Mouse (Mus musculus) kidney, postnatal 0 days (tissue): Measurements from ENCODE around the gene Pomp. TPM values are rescaled to one million over a fixed set of nuclear protein-coding genes. Genes with fewer than 3 reads are reported as not detected.
"Not testable (repeated sequence)": the region's sequence is repeated elsewhere in the genome, so short reads cannot be mapped to it uniquely, and the experiment has no call there.

Source experiments
- ATAC-seq: fragments of 200-750 bp; cut with Nextera tagmentation; replicated peaks from 2 replicates; pipeline ENCODE4 v1.8.0; 2017; ENCODE audit warnings: low read depth, moderate number of reproducible peaks, moderate TSS enrichment, moderate library complexity; ENCODE audit not compliant: low FRiP score
- DNase-seq: peaks from one replicate; pipeline ENCODE4 v3.0.0-alpha.2; 2016; ENCODE audit warnings: low spot score
- H3K27ac ChIP-seq: fragments of 300-500 bp; sonication (generic); 2 replicates; pipeline ENCODE4 v1.5.1; 2014; ENCODE audit warnings: mild to moderate bottlenecking
- H3K27me3 ChIP-seq: fragments of 300-500 bp; sonication (generic); 2 replicates; pipeline ENCODE4 v1.6.1; 2014; ENCODE audit warnings: low read length, mixed read lengths; ENCODE audit not compliant: insufficient read depth
- H3K36me3 ChIP-seq: fragments of 300-500 bp; sonication (generic); 2 replicates; pipeline ENCODE4 v1.6.1; 2014; ENCODE audit warnings: low read length, mixed read lengths; ENCODE audit not compliant: insufficient read depth
- H3K4me1 ChIP-seq: fragments of 300-500 bp; sonication (generic); replicated peaks from 2 replicates; pipeline ENCODE4 v1.6.1; 2014; ENCODE audit warnings: antibody characterized with exemption, low read length, mixed read lengths; ENCODE audit not compliant: insufficient read depth
- H3K4me2 ChIP-seq: fragments of 300-500 bp; sonication (generic); 2 replicates; pipeline ENCODE4 v1.6.1; 2014; ENCODE audit warnings: mild to moderate bottlenecking, low read length, moderate library complexity, mixed read lengths
- H3K4me3 ChIP-seq: fragments of 300-500 bp; sonication (generic); replicated peaks from 2 replicates; pipeline ENCODE4 v1.5.1; 2014; ENCODE audit warnings: low read depth, low read length
- H3K9ac ChIP-seq: fragments of 300-500 bp; sonication (generic); 2 replicates; pipeline ENCODE4 v1.6.1; 2014; ENCODE audit warnings: low read depth, low read length
- H3K9me3 ChIP-seq: fragments of 300-500 bp; sonication (generic); replicated peaks from 2 replicates; pipeline ENCODE4 v1.6.1; 2016; ENCODE audit warnings: low read length, inconsistent platforms, mixed read lengths
- CTCF ChIP-seq: IDR thresholded peaks from 2 replicates; pipeline ENCODE4 v1.5.1; 2016; ENCODE audit warnings: antibody characterized with exemption, low read depth, mild to moderate bottlenecking, moderate library complexity
- WGBS: fragments of 180-500 bp; shearing (Covaris S2); extraction: QIAGEN DNeasy Blood & Tissue Kit; methylation state at CpG from one replicate; pipeline ENCODE4 v1.1.7; 2014; 5-methylcytosine and 5-hydroxymethylcytosine counted together
- polyA plus RNA-seq: library from polyadenylated mRNA; unstranded; fragments of >200 nt; fragmentation: Nextera tagmentation; extraction: Ambion mirVana; gene quantifications from 2 replicates; pipeline ENCODE4 v1.2.1, GENCODE M21; 2015

The Pomp gene
- polyA plus RNA-seq, 1 experiment from 2014 or later = 525 TPM

- Histone ChIP-seq H3K4me1 (no peaks in the 10 kb centered on the region), H3K4me2 (peak overlapping the region; percentile 98), H3K9ac (no peak overlapping the region), H3K27me3 (no peaks in the 10 kb centered on the region), H3K27ac (no peak overlapping the region), H3K4me3 (no peak overlapping the region), H3K36me3 (no peaks in the 10 kb centered on the region), H3K9me3 (no peaks in the 10 kb centered on the region)
- WGBS = 25% methylated on average over 16 of the region's 16 CpGs
- ATAC-seq (no peak), DNase-seq (peak; percentile 12)
- TF ChIP-seq CTCF = no peak
Observed at GRCm38 (mm10) chr5:147895436-147896198, 35.4 kb downstream of the Pomp start.

DNA sequence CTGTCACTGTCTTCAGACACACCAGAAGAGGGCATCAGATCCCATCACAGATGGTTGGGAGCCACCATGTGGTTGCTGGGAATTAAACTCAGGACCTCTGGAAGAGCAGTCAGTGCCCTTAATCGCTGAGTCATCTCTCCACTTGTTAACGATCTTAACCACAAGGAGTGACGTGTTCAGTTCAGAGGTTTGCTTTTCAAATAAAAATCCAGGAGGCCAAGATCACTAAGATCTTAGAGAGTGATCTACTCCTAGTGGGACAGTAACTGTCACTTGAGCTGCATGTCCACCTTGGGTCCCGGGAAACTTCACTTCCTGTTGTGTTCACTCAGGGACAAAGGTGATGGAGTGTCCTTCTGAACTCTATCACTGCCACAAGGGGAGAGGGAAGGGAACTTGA is 36.2 kb downstream of the Pomp start:
- H3K9ac ChIP-seq, H3K9me3 ChIP-seq, H3K27me3 ChIP-seq, ATAC-seq, H3K27ac ChIP-seq, H3K4me2 ChIP-seq, H3K36me3 ChIP-seq, DNase-seq, H3K4me1 ChIP-seq, H3K4me3 ChIP-seq: not testable (repeated sequence)
- WGBS = 65% methylated on average over 4 of the region's 4 CpGs

GRCm38 (mm10) chr5:147898254-147898653 is 38.0 kb downstream of the Pomp start:
- no peak for ATAC-seq

GRCm38 (mm10) chr5:147898968-147899549 is 38.8 kb downstream of the Pomp start:
- Histone ChIP-seq H3K27ac (no peak overlapping the region), H3K4me3 (no peak overlapping the region), H3K4me2 (no peak overlapping the region), H3K4me1 (no peaks in the 10 kb centered on the region), H3K27me3 (no peaks in the 10 kb centered on the region), H3K9ac (no peak overlapping the region), H3K9me3 (no peaks in the 10 kb centered on the region), H3K36me3 (no peaks in the 10 kb centered on the region)
- DNase-seq (no peak), ATAC-seq (no peak)
- 80% methylated on average over 4 of the region's 4 CpGs for WGBS
- TF ChIP-seq CTCF = no peak

More at GRCm38 (mm10) chr5:147898254-147898653, 38.0 kb downstream of the Pomp start:
- no peak overlapping the region for H3K27ac ChIP-seq
- DNase-seq = no peak
- no peaks in the 10 kb centered on the region for H3K27me3 ChIP-seq
- no peaks in the 10 kb centered on the region for H3K9me3 ChIP-seq
- H3K4me1 ChIP-seq = no peaks in the 10 kb centered on the region
- WGBS = 76% methylated on average over 2 of the region's 2 CpGs
- TF ChIP-seq CTCF = no peak
- H3K4me3 ChIP-seq = no peak overlapping the region
- H3K4me2 ChIP-seq = no peak overlapping the region
- no peak overlapping the region for H3K9ac ChIP-seq
- no peaks in the 10 kb centered on the region for H3K36me3 ChIP-seq

DNA sequence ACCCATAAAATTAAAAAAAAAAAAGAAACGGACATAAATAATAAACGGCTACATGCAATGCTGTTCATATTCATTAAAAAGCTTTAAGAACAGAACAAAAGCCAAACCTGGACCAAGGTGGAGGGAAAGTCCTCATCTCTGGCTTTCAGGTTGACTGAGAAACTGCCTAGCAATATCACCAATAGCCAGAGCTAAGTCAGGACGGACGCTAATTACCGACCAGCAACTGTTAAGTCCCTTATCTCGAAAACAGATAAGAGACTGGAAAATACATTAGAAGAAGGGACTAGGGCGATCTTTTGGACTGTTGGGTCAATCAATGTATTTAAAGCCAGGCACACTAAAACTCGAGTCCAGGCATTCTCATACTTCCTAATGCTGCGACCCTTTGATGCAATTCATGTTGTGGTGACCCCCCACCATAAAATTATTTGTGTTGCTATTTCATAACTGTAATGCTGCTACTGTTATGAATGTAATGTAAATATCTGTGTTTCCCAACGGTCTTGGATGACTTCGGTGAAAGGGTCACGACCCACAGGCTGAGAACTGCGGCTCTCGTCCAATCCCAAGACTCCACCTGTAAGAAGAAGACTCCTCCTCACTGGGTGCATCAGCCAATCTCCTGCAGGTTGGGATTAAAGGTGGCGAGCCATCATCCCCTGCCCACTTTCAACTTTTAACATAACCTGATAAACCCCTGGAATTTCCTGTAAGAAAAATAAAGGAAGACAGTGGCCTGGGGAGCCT is 41.9 kb downstream of the Pomp start:
- Histone ChIP-seq H3K9ac (no peak overlapping the region), H3K4me1 (no peaks in the 10 kb centered on the region), H3K27ac (no peak overlapping the region), H3K36me3 (no peaks in the 10 kb centered on the region), H3K4me2 (no peak overlapping the region), H3K27me3 (no peaks in the 10 kb centered on the region), H3K9me3 (no peaks in the 10 kb centered on the region), H3K4me3 (no peak overlapping the region)
- WGBS = 82% methylated on average over 15 of the region's 15 CpGs
- no peak for ATAC-seq
- no peak for TF ChIP-seq CTCF
- no peak for DNase-seq

DNA sequence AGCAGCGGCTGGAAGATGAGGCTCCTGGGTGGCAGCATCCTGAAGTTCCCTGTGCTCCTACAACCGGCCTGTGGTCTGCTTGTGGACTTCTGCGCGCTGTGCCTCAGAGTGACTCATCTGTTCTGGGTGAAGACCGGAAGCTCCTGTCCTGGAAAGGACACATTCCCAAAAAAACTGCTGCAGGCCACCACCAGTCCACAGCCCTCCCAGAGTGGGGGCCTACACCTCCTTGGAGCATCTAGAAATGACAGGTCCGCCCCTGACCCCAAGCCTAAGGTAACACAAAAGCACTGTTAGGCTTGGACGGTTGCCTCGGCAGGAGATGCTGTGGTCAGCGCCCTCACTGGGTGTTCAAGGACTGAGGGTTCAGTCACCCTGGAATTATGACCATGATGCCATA is 42.9 kb downstream of the Pomp start:
- DNase-seq (no peak), ATAC-seq (no peak)
- no peaks in the 10 kb centered on the region for H3K4me1 ChIP-seq
- no peak for TF ChIP-seq CTCF
- H3K4me3 ChIP-seq = no peak overlapping the region
- no peaks in the 10 kb centered on the region for H3K36me3 ChIP-seq
- H3K4me2 ChIP-seq = no peak overlapping the region
- no peaks in the 10 kb centered on the region for H3K9me3 ChIP-seq
- H3K27ac ChIP-seq = no peak overlapping the region
- H3K9ac ChIP-seq = no peak overlapping the region
- WGBS = 74% methylated on average over 9 of the region's 9 CpGs
- H3K27me3 ChIP-seq = no peaks in the 10 kb centered on the region
